In the genomic region with DNA sequence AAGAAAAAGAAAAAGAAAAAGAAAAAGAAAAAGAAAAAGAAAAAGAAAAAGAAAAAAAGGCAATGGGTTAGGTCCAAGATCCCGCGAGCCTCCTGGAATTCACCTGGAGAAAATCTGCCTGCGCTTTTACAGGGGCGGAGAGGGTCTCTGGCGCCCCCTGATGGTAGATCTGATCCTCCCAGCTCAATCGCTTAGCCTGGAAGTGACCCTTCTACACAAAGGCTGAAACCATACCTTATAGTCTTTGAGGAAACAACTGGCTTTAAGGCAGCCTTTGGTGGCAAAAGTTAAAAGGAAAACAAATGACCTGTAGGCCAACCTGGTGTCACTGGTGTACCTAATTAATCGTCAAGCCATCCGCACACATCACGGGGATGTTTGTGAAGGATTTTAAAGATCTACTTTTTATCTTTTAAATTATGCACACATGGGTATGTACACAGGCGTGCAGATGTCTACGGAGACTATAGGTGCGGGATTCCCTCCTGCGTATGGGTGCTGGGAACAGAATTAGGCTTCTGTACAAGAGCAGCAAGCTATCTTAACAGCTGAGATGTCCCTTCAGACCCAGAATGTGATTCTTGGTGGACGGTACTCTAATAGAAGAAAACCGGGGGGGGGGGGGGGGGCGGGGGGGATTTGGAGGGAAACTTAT, we compare ENCODE assay signal across 8 mouse cellular contexts. TPM values are rescaled to one million over a fixed set of nuclear protein-coding genes. Genes with fewer than 3 reads are reported as not detected.
DNase-seq lines count a peak whose midpoint lies in the region; ATAC-seq and TF ChIP-seq lines count a peak whose summit lies in the region.

No protein-coding gene starts in this region.

- ATAC-seq in CD4-positive, CD25-positive, alpha-beta regulatory T cell, adult 4 months, result peak; percentile 72
- ATAC-seq in embryonic facial prominence, embryonic 12.5 days (ENCODE audit: insufficient number of reproducible peaks, insufficient read depth, low FRiP score, low TSS enrichment), result peak; percentile 80; the same call in 1 of the 2 replicates
- ATAC-seq in heart, embryonic 15.5 days (replicated peaks; ENCODE audit: insufficient number of reproducible peaks, insufficient read depth, low FRiP score, low read depth), result no peak
- peak; percentile 46 for ATAC-seq in neural tube, embryonic 14.5 days (ENCODE audit: low read depth)

- no peak overlapping the region for H3K27ac ChIP-seq in embryonic facial prominence, embryonic 12.5 days
- no peak overlapping the region for H3K27ac ChIP-seq in heart, embryonic 15.5 days
- H3K27ac ChIP-seq in neural tube, embryonic 14.5 days (ENCODE audit: low read depth, low read length), result no peak overlapping the region

- TF ChIP-seq POLR2A in lung, adult 2 months (IDR thresholded peaks at IDR 0.05; ENCODE audit: borderline replicate concordance, extremely low read depth, low read depth, low read length), result no peak

- 41% methylated on average over 16 of the region's 16 CpGs for WGBS in embryonic facial prominence, embryonic 12.5 days
- WGBS in heart, embryonic 15.5 days, result 36% methylated on average over 16 of the region's 16 CpGs
- 37% methylated on average over 16 of the region's 16 CpGs for whole genome bisulfite sequencing in lung, adult 2 months
- WGBS in neural tube, embryonic 14.5 days, result 39% methylated on average over 16 of the region's 16 CpGs

- H3K9ac ChIP-seq in embryonic facial prominence, embryonic 12.5 days, result no peak overlapping the region
- H3K9ac ChIP-seq in heart, embryonic 15.5 days, result no peak overlapping the region
- H3K9ac ChIP-seq in neural tube, embryonic 14.5 days (replicated peaks; ENCODE audit: low read depth, low read length), result no peak overlapping the region

- H3K27me3 ChIP-seq in embryonic facial prominence, embryonic 12.5 days, result no peaks in the 10 kb centered on the region
- no peaks in the 10 kb centered on the region for H3K27me3 ChIP-seq in heart, embryonic 15.5 days
- no peaks in the 10 kb centered on the region for H3K27me3 ChIP-seq in neural tube, embryonic 14.5 days (ENCODE audit: control insufficient read depth, insufficient read depth, low read length)

- H3K9me3 ChIP-seq in embryonic facial prominence, embryonic 12.5 days, result no peaks in the 10 kb centered on the region
- no peaks in the 10 kb centered on the region for H3K9me3 ChIP-seq in heart, embryonic 15.5 days (replicated peaks)
- no peaks in the 10 kb centered on the region for H3K9me3 ChIP-seq in neural tube, embryonic 14.5 days (ENCODE audit: control insufficient read depth, low read length)

- DNase-seq in adrenal gland, postnatal 25 days, result peak; percentile 74
- DNase-seq in kidney, postnatal 10 days, result peak; percentile 86
- peak; percentile 65 for DNase-seq in lung, adult 2 months
- peak; percentile 66 for DNase-seq in thymus, postnatal 14 days

- H3K36me3 ChIP-seq in embryonic facial prominence, embryonic 12.5 days, result no peaks in the 10 kb centered on the region
- no peaks in the 10 kb centered on the region for H3K36me3 ChIP-seq in heart, embryonic 15.5 days
- no peaks in the 10 kb centered on the region for H3K36me3 ChIP-seq in neural tube, embryonic 14.5 days (ENCODE audit: control insufficient read depth, insufficient read depth, low read length)

- TF ChIP-seq CTCF in lung, adult 2 months (IDR thresholded peaks at IDR 0.05; ENCODE audit: insufficient read depth, low read length), result peak; percentile 77

- no peak overlapping the region for H3K4me3 ChIP-seq in embryonic facial prominence, embryonic 12.5 days
- peak overlapping the region; percentile 56 for H3K4me3 ChIP-seq in heart, embryonic 15.5 days
- no peak overlapping the region for H3K4me3 ChIP-seq in lung, adult 2 months (replicated peaks; ENCODE audit: extremely low read depth, low read depth, low read length)
- peak overlapping the region; percentile 31; the same call in 1 of the 2 replicates for H3K4me3 ChIP-seq in neural tube, embryonic 14.5 days (ENCODE audit: low read depth, low read length)

- H3K4me2 ChIP-seq in embryonic facial prominence, embryonic 12.5 days (replicated peaks), result peak overlapping the region; percentile 94; the same call in 1 of the 2 replicates
- H3K4me2 ChIP-seq in heart, embryonic 15.5 days, result peak overlapping the region; percentile 86
- peak overlapping the region; percentile 88 for H3K4me2 ChIP-seq in neural tube, embryonic 14.5 days (ENCODE audit: low read depth, low read length)

- H3K4me1 ChIP-seq in embryonic facial prominence, embryonic 12.5 days, result 0 out of 2 replicates have a peak, but pooled peaks cover 3% of the 10 kb centered on the region
- H3K4me1 ChIP-seq in heart, embryonic 15.5 days (replicated peaks), result peaks cover 8% of the 10 kb centered on the region; the same call in 1 of the 2 replicates
- H3K4me1 ChIP-seq in lung, adult 2 months (ENCODE audit: control insufficient read depth, insufficient read depth, low read length), result no peaks in the 10 kb centered on the region; the same call in 1 of the 2 replicates
- H3K4me1 ChIP-seq in neural tube, embryonic 14.5 days (ENCODE audit: control insufficient read depth, insufficient read depth, low read length), result 0 out of 2 replicates have a peak, but pooled peaks cover 2% of the 10 kb centered on the region

RNA-seq across cellular contexts. Expression of gene Esr2, which starts 0.9 kb away (rescaled TPM):
- polyA plus RNA-seq in CD4-positive, CD25-positive, alpha-beta regulatory T cell, adult 4 months (2017; shearing (Covaris generic)), result not detected
- not detected in 2 replicates for total RNA-seq in adrenal gland, postnatal 25 days (2021)
- 0.64 and 0.80 TPM in 2 replicates for polyA plus RNA-seq in embryonic facial prominence, embryonic 12.5 days (2016; fragmentation: Nextera tagmentation; extraction: Ambion mirVana)
- 0.24 and 0.28 TPM in 2 replicates for polyA plus RNA-seq in heart, embryonic 15.5 days (2015; fragmentation: Nextera tagmentation; extraction: Ambion mirVana)
- 2.6 and 2.7 TPM in 2 replicates for polyA plus RNA-seq in lung, adult 2 months (2012; rRNA removed)
- polyA plus RNA-seq in neural tube, embryonic 14.5 days (2014; fragmentation: Nextera tagmentation; extraction: Ambion mirVana), result 0.08 and 0.19 TPM in 2 replicates

Comparison
In these comparisons a context has a peak if more than half of its experiments do, and no peak if none do; other contexts are left out.
1. H3K4me3 ChIP-seq: peak in heart, embryonic 15.5 days (single experiment) and neural tube, embryonic 14.5 days (single experiment); none in embryonic facial prominence, embryonic 12.5 days (single experiment) and lung, adult 2 months (single experiment).
2. Peak in every context shown above with its lines, with median percentiles within 50 percentile points of each other: DNase-seq and H3K4me2 ChIP-seq.